Mouse (Mus musculus) cortical plate, adult 2 months (tissue): Measurements from ENCODE around the gene Gm21119.
"Not testable (repeated sequence)": the region's sequence is repeated elsewhere in the genome, so short reads cannot be mapped to it uniquely, and the experiment has no call there.

Source experiments
- CTCF ChIP-seq: fragments of 200-500 bp; IDR thresholded peaks from 2 replicates; pipeline ENCODE4 v1.5.1; 2011; ENCODE audit warnings: mild to moderate bottlenecking, control low read depth, low read length; ENCODE audit not compliant: insufficient read depth; ENCODE audit errors: extremely low read depth
- POLR2A ChIP-seq: fragments of 200-500 bp; IDR thresholded peaks from 2 replicates; pipeline ENCODE4 v1.6.1; 2011; ENCODE audit warnings: mild to moderate bottlenecking, low read length, control low read depth; ENCODE audit not compliant: insufficient read depth; ENCODE audit errors: extremely low read depth

- not testable (repeated sequence) for TF ChIP-seq CTCF, POLR2A
Measured at GRCm38 (mm10) chr8:20591002-20591401, 23.7 kb upstream of the Gm21119 start.
